Mouse (Mus musculus): ENCODE measurements around the gene Zfp710. TPM values are rescaled to one million over a fixed set of nuclear protein-coding genes. Genes with fewer than 3 reads are reported as not detected.
A peak's percentile ranks its signal among the peaks of the same experiment; 100 is the strongest.
"Not testable (repeated sequence)": the region's sequence is repeated elsewhere in the genome, so short reads cannot be mapped to it uniquely, and the experiment has no call there.

Zfp710 gene
- polyA plus RNA-seq, 2 experiments, result 15.0 to 24.7 TPM

GRCm38 (mm10) chr7:80130344-80131055, 105.9 kb downstream of the Zfp710 start:
- Histone ChIP-seq H3K27me3 (ENCODE audit: control insufficient read depth, insufficient read depth, low read length) (no peaks in the 10 kb centered on the region), H3K9me3 (ENCODE audit: control insufficient read depth, low read length) (no peaks in the 10 kb centered on the region), H3K36me3 (ENCODE audit: control insufficient read depth, insufficient read depth, low read length) (no peaks in the 10 kb centered on the region), H3K4me2 (replicated peaks; ENCODE audit: low read depth, low read length, severe bottlenecking) (no peak overlapping the region), H3K4me1 (ENCODE audit: control insufficient read depth, insufficient read depth, low read length) (peaks cover 15% of the 10 kb centered on the region), H3K27ac (replicated peaks; ENCODE audit: low read depth, low read length) (no peak overlapping the region), H3K4me3 (replicated peaks; ENCODE audit: low read length) (no peak overlapping the region), H3K9ac (ENCODE audit: low read depth, low read length, severe bottlenecking) (no peak overlapping the region)
- DNase-seq (ENCODE audit: low spot score) (no peak), ATAC-seq (ENCODE audit: low FRiP score, low read depth) (no peak)
- WGBS, result 43% methylated on average over 12 of the region's 12 CpGs
- no peak for TF ChIP-seq POLR2A (IDR thresholded peaks at IDR 0.05; ENCODE audit: borderline replicate concordance, extremely low read depth, insufficient read depth, insufficient read length)

- ATAC-seq (ENCODE audit: low FRiP score, low read depth), result not testable (repeated sequence)
Measured at GRCm38 (mm10) chr7:80131315-80131714, 106.7 kb downstream of the Zfp710 start.

GRCm38 (mm10) chr7:80132541-80132940, 107.9 kb downstream of the Zfp710 start:
- no peak for TF ChIP-seq POLR2A (IDR thresholded peaks at IDR 0.05; ENCODE audit: borderline replicate concordance, extremely low read depth, insufficient read depth, insufficient read length)
- Histone ChIP-seq H3K27ac (replicated peaks; ENCODE audit: low read depth, low read length) (no peak overlapping the region), H3K4me1 (ENCODE audit: control insufficient read depth, insufficient read depth, low read length) (peaks cover 15% of the 10 kb centered on the region), H3K4me2 (replicated peaks; ENCODE audit: low read depth, low read length, severe bottlenecking) (no peak overlapping the region), H3K9me3 (ENCODE audit: control insufficient read depth, low read length) (peaks cover 9% of the 10 kb centered on the region; the same call in 1 of the 2 replicates), H3K4me3 (replicated peaks; ENCODE audit: low read length) (no peak overlapping the region), H3K36me3 (ENCODE audit: control insufficient read depth, insufficient read depth, low read length) (no peaks in the 10 kb centered on the region), H3K9ac (ENCODE audit: low read depth, low read length, severe bottlenecking) (no peak overlapping the region), H3K27me3 (ENCODE audit: control insufficient read depth, insufficient read depth, low read length) (no peaks in the 10 kb centered on the region)
- WGBS, result 60% methylated on average over 9 of the region's 9 CpGs
- DNase-seq (ENCODE audit: low spot score) (peak; percentile 60), ATAC-seq (ENCODE audit: low FRiP score, low read depth) (no peak)

More at GRCm38 (mm10) chr7:80131315-80131714, 106.7 kb downstream of the Zfp710 start:
- H3K9me3 ChIP-seq (ENCODE audit: control insufficient read depth, low read length); H3K9ac ChIP-seq (ENCODE audit: low read depth, low read length, severe bottlenecking); H3K4me3 ChIP-seq (replicated peaks; ENCODE audit: low read length); H3K27ac ChIP-seq (replicated peaks; ENCODE audit: low read depth, low read length); H3K36me3 ChIP-seq (ENCODE audit: control insufficient read depth, insufficient read depth, low read length); DNase-seq (ENCODE audit: low spot score); H3K27me3 ChIP-seq (ENCODE audit: control insufficient read depth, insufficient read depth, low read length); H3K4me2 ChIP-seq (replicated peaks; ENCODE audit: low read depth, low read length, severe bottlenecking): not testable (repeated sequence)
- H3K4me1 ChIP-seq (ENCODE audit: control insufficient read depth, insufficient read depth, low read length), result peaks cover 15% of the 10 kb centered on the region
- 69% methylated on average over 7 of the region's 7 CpGs for WGBS

- no peaks in the 10 kb centered on the region for H3K36me3 ChIP-seq (ENCODE audit: control insufficient read depth, insufficient read depth, low read length)
- H3K27me3 ChIP-seq (ENCODE audit: control insufficient read depth, insufficient read depth, low read length), result no peaks in the 10 kb centered on the region
- no peak for TF ChIP-seq POLR2A (IDR thresholded peaks at IDR 0.05; ENCODE audit: borderline replicate concordance, extremely low read depth, insufficient read depth, insufficient read length)
- H3K9me3 ChIP-seq (ENCODE audit: control insufficient read depth, low read length), result peaks cover 11% of the 10 kb centered on the region; the same call in 1 of the 2 replicates
- no peak overlapping the region for H3K9ac ChIP-seq (ENCODE audit: low read depth, low read length, severe bottlenecking)
- DNase-seq (ENCODE audit: low spot score) (peak; percentile 81), ATAC-seq (ENCODE audit: low FRiP score, low read depth) (peak; percentile 67)
- WGBS, result 30% methylated on average over 8 of the region's 8 CpGs
- peak overlapping the region; percentile 11; the same call in 1 of the 2 replicates for H3K4me2 ChIP-seq (replicated peaks; ENCODE audit: low read depth, low read length, severe bottlenecking)
- H3K27ac ChIP-seq (replicated peaks; ENCODE audit: low read depth, low read length), result peak overlapping the region; percentile 58
- H3K4me1 ChIP-seq (ENCODE audit: control insufficient read depth, insufficient read depth, low read length), result peaks cover 15% of the 10 kb centered on the region
- no peak overlapping the region for H3K4me3 ChIP-seq (replicated peaks; ENCODE audit: low read length)
Measured at GRCm38 (mm10) chr7:80134454-80135172, 110.0 kb downstream of the Zfp710 start.

GRCm38 (mm10) chr7:80135173-80135532, 110.5 kb downstream of the Zfp710 start:
- 64% methylated on average over 1 of the region's 1 CpGs for WGBS
- no peak for ATAC-seq (ENCODE audit: low FRiP score, low read depth)
- Histone ChIP-seq H3K4me1 (ENCODE audit: control insufficient read depth, insufficient read depth, low read length) (peaks cover 15% of the 10 kb centered on the region), H3K4me3 (replicated peaks; ENCODE audit: low read length) (no peak overlapping the region), H3K36me3 (ENCODE audit: control insufficient read depth, insufficient read depth, low read length) (no peaks in the 10 kb centered on the region), H3K4me2 (replicated peaks; ENCODE audit: low read depth, low read length, severe bottlenecking) (no peak overlapping the region), H3K9me3 (ENCODE audit: control insufficient read depth, low read length) (peaks cover 11% of the 10 kb centered on the region; the same call in 1 of the 2 replicates), H3K9ac (ENCODE audit: low read depth, low read length, severe bottlenecking) (no peak overlapping the region), H3K27me3 (ENCODE audit: control insufficient read depth, insufficient read depth, low read length) (no peaks in the 10 kb centered on the region), H3K27ac (replicated peaks; ENCODE audit: low read depth, low read length) (peak overlapping the region; percentile 50; the same call in 1 of the 2 replicates)
- TF ChIP-seq POLR2A (IDR thresholded peaks at IDR 0.05; ENCODE audit: borderline replicate concordance, extremely low read depth, insufficient read depth, insufficient read length), result no peak
- no peak for DNase-seq (ENCODE audit: low spot score)
